Mouse (Mus musculus) hindbrain, embryonic 11.5 days (tissue): ENCODE measurements at regions not wholly inside any gene's neighbourhood (a gene's known extent, or its start where the extent isn't known, plus 50 kb on each side); places are given as distances from the start of the nearest gene placed in this dataset.

ENCODE experiments used
- ATAC-seq: fragments of 200-750 bp; cut with Nextera tagmentation; 2 replicates; pipeline ENCODE4 v1.8.0; 2017; ENCODE audit warnings: mild to moderate bottlenecking, moderate TSS enrichment, moderate library complexity; ENCODE audit not compliant: low FRiP score
- DNase-seq: peaks from one replicate; pipeline ENCODE4 v3.0.0-alpha.2; 2015; ENCODE audit warnings: low spot score
- H3K27ac ChIP-seq: fragments of 300-500 bp; sonication (generic); 2 replicates; pipeline ENCODE4 v1.5.1; 2014; ENCODE audit warnings: mild to moderate bottlenecking, low read depth, low read length
- H3K27me3 ChIP-seq: fragments of 300-500 bp; sonication (generic); 2 replicates; pipeline ENCODE4 v1.6.1; 2014; ENCODE audit warnings: mild to moderate bottlenecking, low read length, moderate library complexity, mixed read lengths; ENCODE audit not compliant: control insufficient read depth, insufficient read depth
- H3K36me3 ChIP-seq: fragments of 300-500 bp; sonication (generic); 2 replicates; pipeline ENCODE4 v1.6.1; 2014; ENCODE audit warnings: mild to moderate bottlenecking, low read length, moderate library complexity, mixed read lengths; ENCODE audit not compliant: control insufficient read depth, insufficient read depth
- H3K4me1 ChIP-seq: fragments of 300-500 bp; sonication (generic); replicated peaks from 2 replicates; pipeline ENCODE4 v1.6.1; 2014; ENCODE audit warnings: low read length, mixed read lengths; ENCODE audit not compliant: control insufficient read depth, insufficient read depth
- H3K4me2 ChIP-seq: fragments of 300-500 bp; sonication (generic); replicated peaks from 2 replicates; pipeline ENCODE4 v1.6.1; 2014; ENCODE audit warnings: mild to moderate bottlenecking, low read depth, low read length
- H3K4me3 ChIP-seq: fragments of 300-500 bp; sonication (generic); 2 replicates; pipeline ENCODE4 v1.5.1; 2014; ENCODE audit warnings: low read depth, low read length
- H3K9ac ChIP-seq: fragments of 300-500 bp; sonication (generic); 2 replicates; pipeline ENCODE4 v1.6.1; 2014; ENCODE audit warnings: low read depth, low read length
- H3K9me3 ChIP-seq: fragments of 300-500 bp; sonication (generic); 2 replicates; pipeline ENCODE4 v1.6.1; 2016; ENCODE audit warnings: low read length; ENCODE audit not compliant: control insufficient read depth
- WGBS: fragments of 180-500 bp; shearing (Covaris S2); extraction: QIAGEN DNeasy Blood & Tissue Kit; methylation state at CpG from one replicate; pipeline ENCODE4 v1.1.7; 2014; 5-methylcytosine and 5-hydroxymethylcytosine counted together

DNA sequence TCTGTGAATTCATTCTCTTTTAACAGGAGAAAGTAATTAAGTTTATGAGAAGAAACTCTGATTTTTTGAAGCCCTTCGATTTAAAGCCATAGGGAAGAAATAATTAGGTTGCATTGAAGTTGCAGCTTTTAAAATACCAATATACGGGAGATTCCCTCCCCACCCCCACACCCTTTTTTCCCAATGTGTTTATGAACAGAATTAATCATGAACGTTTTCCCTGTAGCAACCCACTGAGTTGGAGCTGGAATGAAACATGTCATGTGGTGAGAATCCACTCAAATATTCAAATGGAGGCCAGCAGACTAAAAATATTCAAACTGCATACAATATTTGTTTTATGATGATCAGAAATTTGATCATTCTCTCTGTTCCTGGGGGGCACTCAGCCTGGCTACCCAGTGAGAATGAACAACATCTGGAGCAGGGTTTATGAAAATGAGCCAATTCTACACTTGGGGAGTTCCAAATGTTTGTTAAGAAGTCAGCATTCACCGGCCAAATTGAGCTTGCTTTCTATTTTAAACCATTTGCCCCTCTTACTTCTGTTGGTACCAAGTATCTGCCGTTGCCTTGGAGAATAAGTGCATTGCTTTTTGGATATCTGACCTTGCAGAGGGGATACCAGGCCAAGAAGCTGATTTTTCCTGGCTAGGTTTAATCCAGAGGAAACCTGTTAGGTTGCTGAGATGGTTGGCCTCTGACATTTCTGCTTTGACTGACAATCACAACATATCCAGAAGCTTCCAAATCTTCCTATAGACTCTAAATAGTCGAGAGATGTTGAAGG, 127.8 kb upstream of the Arhgap20 start:
- Histone ChIP-seq H3K27ac (no peak overlapping the region), H3K4me2 (no peak overlapping the region), H3K9ac (no peak overlapping the region), H3K36me3 (no peaks in the 10 kb centered on the region), H3K27me3 (no peaks in the 10 kb centered on the region), H3K4me3 (no peak overlapping the region), H3K4me1 (no peaks in the 10 kb centered on the region), H3K9me3 (no peaks in the 10 kb centered on the region)
- 70% methylated on average over 6 of the region's 6 CpGs for WGBS
- DNase-seq (no peak), ATAC-seq (no peak)

DNA sequence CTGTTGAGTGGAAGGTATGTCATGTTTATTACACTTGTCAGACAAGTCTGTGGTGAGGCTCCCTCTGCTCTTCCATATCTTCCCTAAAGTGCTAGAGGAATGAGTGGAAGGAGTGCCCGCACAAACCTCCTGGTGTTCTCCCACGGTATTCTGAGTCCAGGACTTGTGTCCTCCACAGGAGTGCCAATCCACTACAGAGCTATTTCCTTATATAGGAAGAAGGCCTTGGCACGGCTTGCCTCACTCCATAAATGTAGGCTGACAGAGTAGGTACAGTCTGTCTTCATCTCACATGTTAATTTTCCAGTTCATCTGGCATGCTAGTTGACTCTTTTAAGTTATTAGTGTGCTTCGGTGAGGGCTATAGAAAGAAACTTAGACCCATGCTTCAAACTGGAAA, 123.4 kb upstream of the Arhgap20 start:
- H3K9me3 ChIP-seq = no peaks in the 10 kb centered on the region
- 90% methylated on average over 4 of the region's 4 CpGs for WGBS
- no peak overlapping the region for H3K4me3 ChIP-seq
- no peak overlapping the region for H3K4me2 ChIP-seq
- H3K27ac ChIP-seq = no peak overlapping the region
- no peaks in the 10 kb centered on the region for H3K27me3 ChIP-seq
- no peaks in the 10 kb centered on the region for H3K4me1 ChIP-seq
- H3K36me3 ChIP-seq = no peaks in the 10 kb centered on the region
- no peak overlapping the region for H3K9ac ChIP-seq
- DNase-seq = no peak
- no peak for ATAC-seq

GRCm38 (mm10) chr9:51645426-51645825, 119.7 kb upstream of the Arhgap20 start:
- WGBS = 65% methylated on average over 1 of the region's 1 CpGs
- H3K9me3 ChIP-seq = no peaks in the 10 kb centered on the region

DNA sequence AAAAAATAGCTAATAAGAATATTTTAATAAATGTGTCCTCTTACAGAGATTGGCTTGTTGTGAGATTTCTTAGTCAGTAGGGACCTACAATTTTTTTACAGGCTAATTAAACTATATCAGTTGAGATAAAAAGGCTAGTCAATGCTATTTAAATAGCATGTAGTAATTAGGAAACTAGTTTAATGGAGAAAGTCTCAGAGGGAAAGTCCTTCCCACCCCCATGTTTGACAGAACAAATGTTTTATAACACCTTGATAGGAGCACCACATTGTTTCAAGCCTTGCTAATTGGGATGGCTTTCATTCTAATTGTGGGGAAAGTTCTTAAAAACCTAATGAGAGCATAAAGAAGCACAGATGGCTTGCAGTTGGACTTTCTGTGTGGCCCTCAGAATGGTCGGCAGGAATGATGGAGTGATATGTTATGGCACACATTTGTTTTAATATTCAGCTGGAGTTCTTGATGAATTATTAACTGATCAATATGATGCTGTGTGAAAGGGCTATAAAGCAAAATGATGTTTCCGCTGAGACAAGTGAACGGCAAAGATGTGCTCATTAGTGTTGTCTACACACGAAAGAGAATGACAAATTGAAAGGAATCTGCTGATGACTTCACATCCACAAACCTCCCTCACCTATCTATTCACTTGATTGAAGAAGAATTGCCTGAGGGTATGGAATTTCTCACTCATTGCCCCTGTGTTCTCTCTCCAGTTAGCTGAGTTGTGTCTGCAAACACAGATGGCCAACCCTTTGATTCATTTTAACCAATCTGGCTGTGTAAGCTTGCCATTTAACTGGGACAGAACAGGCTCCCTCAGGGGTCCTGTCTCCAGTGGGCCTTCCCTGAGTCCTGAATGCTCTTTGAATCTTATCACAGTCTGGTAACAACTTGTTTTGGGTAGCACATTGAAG, 111.5 kb upstream of the Arhgap20 start:
- H3K36me3 ChIP-seq = no peaks in the 10 kb centered on the region
- 79% methylated on average over 4 of the region's 4 CpGs for WGBS
- H3K4me3 ChIP-seq = no peak overlapping the region
- no peak for ATAC-seq
- H3K9me3 ChIP-seq = no peaks in the 10 kb centered on the region
- H3K4me1 ChIP-seq = no peaks in the 10 kb centered on the region
- no peak overlapping the region for H3K27ac ChIP-seq
- no peak overlapping the region for H3K4me2 ChIP-seq
- no peaks in the 10 kb centered on the region for H3K27me3 ChIP-seq
- no peak overlapping the region for H3K9ac ChIP-seq
- DNase-seq = no peak

More at GRCm38 (mm10) chr9:51645426-51645825, 119.7 kb upstream of the Arhgap20 start:
- Histone ChIP-seq H3K9ac (no peak overlapping the region), H3K27ac (no peak overlapping the region), H3K4me1 (no peaks in the 10 kb centered on the region), H3K4me2 (no peak overlapping the region), H3K27me3 (no peaks in the 10 kb centered on the region), H3K4me3 (no peak overlapping the region), H3K36me3 (no peaks in the 10 kb centered on the region)
- DNase-seq (no peak), ATAC-seq (no peak)

DNA sequence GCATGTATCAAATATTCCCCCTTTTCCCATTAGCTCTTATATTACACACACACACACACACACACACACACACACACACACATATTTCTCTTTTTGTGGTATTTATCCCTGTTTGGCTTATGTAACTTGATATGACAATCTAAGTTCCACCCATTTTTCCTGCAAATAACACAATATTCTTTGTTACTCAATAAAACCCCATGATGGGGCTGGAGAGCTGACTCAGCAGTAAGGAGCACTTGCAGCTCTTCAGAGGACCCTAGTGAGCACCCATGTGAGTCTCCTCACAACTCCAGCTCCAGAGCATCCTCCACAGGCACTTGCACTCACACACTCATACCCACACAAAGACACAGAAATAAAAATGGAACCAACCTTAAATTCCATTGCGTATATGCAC, 110.5 kb upstream of the Arhgap20 start:
- 95% methylated on average over 1 of the region's 1 CpGs for WGBS
- no peak for ATAC-seq

DNA sequence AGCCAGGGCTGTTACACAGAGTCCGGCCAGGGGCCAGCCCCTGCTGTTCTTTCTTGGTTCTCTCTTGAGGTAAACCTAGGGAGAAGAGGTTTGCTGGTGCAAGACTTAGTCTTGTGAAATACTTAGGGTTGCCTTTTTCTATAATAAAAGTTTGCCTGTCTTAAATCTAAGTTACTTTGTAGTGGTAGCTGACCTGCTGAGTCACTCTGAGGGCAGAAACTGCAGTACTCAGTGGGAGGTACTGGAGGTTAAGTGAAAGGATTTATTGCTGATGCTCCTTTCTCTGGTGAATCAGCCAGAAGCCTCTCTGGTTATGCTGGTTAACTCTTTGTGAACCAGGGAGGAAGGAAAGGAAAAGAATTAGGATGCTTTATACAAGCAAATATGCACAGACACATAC, 107.3 kb upstream of the Arhgap20 start:
- WGBS = 86% methylated on average over 1 of the region's 1 CpGs

More for the DNA sequence above, 110.5 kb upstream of the Arhgap20 start:
- Histone ChIP-seq H3K4me1 (no peaks in the 10 kb centered on the region), H3K4me3 (no peak overlapping the region), H3K27ac (no peak overlapping the region), H3K9me3 (no peaks in the 10 kb centered on the region), H3K36me3 (no peaks in the 10 kb centered on the region), H3K27me3 (no peaks in the 10 kb centered on the region), H3K9ac (no peak overlapping the region), H3K4me2 (no peak overlapping the region)
- DNase-seq = no peak

GRCm38 (mm10) chr9:51660908-51661874, 103.9 kb upstream of the Arhgap20 start:
- H3K9ac ChIP-seq = no peak overlapping the region
- no peaks in the 10 kb centered on the region for H3K36me3 ChIP-seq
- no peak overlapping the region for H3K4me3 ChIP-seq
- H3K27me3 ChIP-seq = no peaks in the 10 kb centered on the region
- no peaks in the 10 kb centered on the region for H3K4me1 ChIP-seq
- no peak overlapping the region for H3K4me2 ChIP-seq
- DNase-seq (no peak), ATAC-seq (no peak)
- no peaks in the 10 kb centered on the region for H3K9me3 ChIP-seq
- no peak overlapping the region for H3K27ac ChIP-seq
- 73% methylated on average over 7 of the region's 7 CpGs for whole genome bisulfite sequencing

More for the DNA sequence above, 107.3 kb upstream of the Arhgap20 start:
- DNase-seq (no peak), ATAC-seq (no peak)
- no peaks in the 10 kb centered on the region for H3K36me3 ChIP-seq
- H3K27me3 ChIP-seq = no peaks in the 10 kb centered on the region
- H3K9ac ChIP-seq = no peak overlapping the region
- no peaks in the 10 kb centered on the region for H3K9me3 ChIP-seq
- H3K4me3 ChIP-seq = no peak overlapping the region
- no peak overlapping the region for H3K27ac ChIP-seq
- H3K4me2 ChIP-seq = no peak overlapping the region
- no peaks in the 10 kb centered on the region for H3K4me1 ChIP-seq

DNA sequence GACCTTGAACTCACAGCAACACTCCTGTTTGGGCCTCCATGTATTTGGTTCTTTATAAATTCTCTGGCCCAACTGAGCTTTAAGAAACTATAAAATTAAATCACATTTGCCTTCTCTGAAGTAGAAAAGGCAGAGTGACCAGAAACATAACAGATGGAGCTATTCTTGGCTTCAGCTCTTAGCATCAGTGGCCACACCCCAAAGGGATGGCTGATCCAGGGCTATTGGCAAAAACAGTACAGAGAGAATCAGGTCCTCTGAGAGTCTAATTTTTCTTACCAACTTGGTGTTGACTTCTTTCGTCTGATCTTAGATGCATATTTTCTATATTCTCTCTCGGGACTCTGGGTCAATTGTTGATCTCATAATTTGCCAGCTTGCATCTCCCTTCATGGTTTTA, 103.2 kb upstream of the Arhgap20 start:
- Histone ChIP-seq H3K4me1 (no peaks in the 10 kb centered on the region), H3K27me3 (no peaks in the 10 kb centered on the region), H3K9ac (no peak overlapping the region), H3K9me3 (no peaks in the 10 kb centered on the region), H3K36me3 (no peaks in the 10 kb centered on the region), H3K4me3 (no peak overlapping the region), H3K4me2 (no peak overlapping the region), H3K27ac (no peak overlapping the region)
- no peak for ATAC-seq
- WGBS = 92% methylated on average over 2 of the region's 2 CpGs
- no peak for DNase-seq
